Mouse (Mus musculus) small intestine, adult 2 months (tissue): ENCODE results near the gene Zfp36. TPM values are rescaled to one million over a fixed set of nuclear protein-coding genes. Genes with fewer than 3 reads are reported as not detected.

Experiments used
- H3K27ac ChIP-seq: fragments of 200-500 bp; 2 replicates; pipeline ENCODE4 v1.5.1; 2012; ENCODE audit warnings: low read depth, low read length, control low read depth, inconsistent platforms; ENCODE audit not compliant: insufficient read depth
- H3K27me3 ChIP-seq: fragments of 200-500 bp; 2 replicates; pipeline ENCODE4 v1.6.1; 2012; ENCODE audit warnings: mild to moderate bottlenecking, moderate library complexity, low read length, inconsistent platforms; ENCODE audit not compliant: control insufficient read depth, insufficient read depth
- H3K36me3 ChIP-seq: fragments of 200-500 bp; 2 replicates; pipeline ENCODE4 v1.6.1; 2012; ENCODE audit warnings: mild to moderate bottlenecking, low read length, control low read depth, inconsistent platforms; ENCODE audit not compliant: control insufficient read depth, insufficient read depth
- H3K4me1 ChIP-seq: fragments of 200-500 bp; 2 replicates; pipeline ENCODE4 v1.6.1; 2012; ENCODE audit warnings: low read length, inconsistent platforms, mixed read lengths; ENCODE audit not compliant: control insufficient read depth, insufficient read depth, insufficient read length
- H3K4me3 ChIP-seq: fragments of 200-500 bp; 2 replicates; pipeline ENCODE4 v1.5.1; 2012; ENCODE audit warnings: low read depth, mild to moderate bottlenecking, control low read depth, inconsistent platforms, low read length, moderate library complexity
- CTCF ChIP-seq: fragments of 200-500 bp; IDR thresholded peaks from 2 replicates; pipeline ENCODE4 v1.5.1; 2012; ENCODE audit warnings: low read depth, mild to moderate bottlenecking, control low read depth, inconsistent platforms, low read length, moderate library complexity, mixed read lengths; ENCODE audit not compliant: insufficient replicate concordance, insufficient read length; ENCODE audit errors: extremely low read depth
- POLR2A ChIP-seq: fragments of 200-500 bp; IDR thresholded peaks from 2 replicates; pipeline ENCODE4 v1.6.1; 2012; ENCODE audit warnings: low read depth, mild to moderate bottlenecking, control low read depth, inconsistent platforms, low read length, moderate library complexity
- WGBS: fragments of 180-500 bp; shearing (Covaris S2); methylation state at CpG from one replicate; pipeline ENCODE4 v1.1.7; 2018; 5-methylcytosine and 5-hydroxymethylcytosine counted together
- polyA plus RNA-seq: library from polyadenylated mRNA; depleted of rRNA; stranded (reverse); fragments of >200 nt; gene quantifications from 2 replicates; pipeline ENCODE4 v1.2.3, GENCODE M21; 2012

Zfp36 gene
- polyA plus RNA-seq, 1 experiment: 196 TPM

- TF ChIP-seq POLR2A (no peak), CTCF (no peak)
- Histone ChIP-seq H3K27ac (no peak overlapping the region), H3K27me3 (no peaks in the 10 kb centered on the region), H3K4me3 (no peak overlapping the region), H3K4me1 (peaks cover 3% of the 10 kb centered on the region; the same call in 1 of the 2 replicates), H3K36me3 (peaks cover 7% of the 10 kb centered on the region)
- 38% methylated on average over 3 of the region's 3 CpGs for WGBS
Observed at GRCm38 (mm10) chr7:28347746-28348145, 32.3 kb downstream of the Zfp36 start.

GRCm38 (mm10) chr7:28344637-28345036 is 35.4 kb downstream of the Zfp36 start:
- no peaks in the 10 kb centered on the region for H3K27me3 ChIP-seq
- peaks cover 9% of the 10 kb centered on the region for H3K4me1 ChIP-seq
- H3K27ac ChIP-seq: no peak overlapping the region
- no peak overlapping the region for H3K4me3 ChIP-seq
- 0% methylated on average over 4 of the region's 4 CpGs for WGBS
- no peaks in the 10 kb centered on the region for H3K36me3 ChIP-seq
- TF ChIP-seq CTCF (peak; percentile 38; the same call in 1 of the 2 replicates), POLR2A (no peak)

DNA sequence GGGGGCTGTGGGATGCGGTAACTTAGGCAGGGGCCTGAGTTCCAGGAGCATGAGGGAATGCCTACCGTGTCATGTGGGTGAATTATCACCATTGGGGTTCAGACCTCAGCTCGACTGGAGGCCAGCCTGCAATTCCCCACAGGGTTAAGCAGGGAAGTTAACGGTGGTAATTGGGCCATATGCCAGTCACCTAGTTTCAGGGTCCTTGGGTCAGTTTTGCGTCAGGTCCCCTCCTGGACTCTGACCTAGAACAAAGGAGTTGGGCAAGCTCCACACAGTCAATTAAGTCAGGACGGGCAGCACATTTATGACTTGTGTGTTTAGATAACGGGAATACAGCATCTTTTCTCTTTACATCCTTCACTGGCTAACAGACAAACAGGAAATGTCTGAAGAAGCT is 38.7 kb downstream of the Zfp36 start:
- peaks cover 11% of the 10 kb centered on the region for H3K4me1 ChIP-seq
- H3K27me3 ChIP-seq: no peaks in the 10 kb centered on the region
- TF ChIP-seq CTCF (no peak), POLR2A (no peak)
- H3K27ac ChIP-seq: peak overlapping the region; percentile 20; the same call in 1 of the 2 replicates
- 19% methylated on average over 7 of the region's 7 CpGs for WGBS
- no peaks in the 10 kb centered on the region for H3K36me3 ChIP-seq
- no peak overlapping the region for H3K4me3 ChIP-seq

DNA sequence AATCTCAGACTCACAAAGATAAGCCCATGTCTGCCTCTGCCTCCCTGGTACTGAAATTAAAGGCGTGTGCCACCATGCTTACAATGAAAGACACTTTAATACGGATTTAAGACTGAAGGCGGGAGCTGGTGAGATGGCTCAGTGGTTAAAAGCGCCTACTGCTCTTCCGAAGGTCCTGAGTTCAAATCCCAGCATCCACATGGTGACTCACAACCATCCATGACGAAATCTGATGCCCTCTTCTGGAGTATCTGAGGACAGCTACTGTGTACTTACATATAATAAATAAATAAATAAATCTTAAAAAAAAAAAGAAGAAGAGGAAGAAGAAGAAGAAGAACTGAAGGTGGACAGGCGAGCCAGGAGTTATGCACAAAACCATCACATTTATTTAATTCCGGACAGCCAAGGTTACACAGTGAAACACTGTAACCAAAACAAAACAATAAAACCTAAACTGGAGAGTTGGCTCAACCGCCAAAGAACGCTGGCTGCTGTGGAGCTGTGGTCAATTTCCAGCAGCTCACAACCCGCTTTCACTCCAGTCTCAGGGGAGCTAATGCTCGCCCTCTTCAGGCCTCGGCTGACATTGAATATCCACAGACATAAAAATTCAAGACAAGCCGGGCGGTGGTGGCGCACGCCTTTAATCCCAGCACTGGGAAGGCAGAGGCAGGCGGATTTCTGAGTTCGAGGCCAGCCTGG is 40.7 kb downstream of the Zfp36 start:
- TF ChIP-seq CTCF (no peak), POLR2A (no peak)
- 49% methylated on average over 19 of the region's 19 CpGs for WGBS

GRCm38 (mm10) chr7:28338108-28338998 is 41.7 kb downstream of the Zfp36 start, which contains the start of gene Supt5:
Gene Supt5, minus strand, starts transcription at chr7:28338746.
- Histone ChIP-seq H3K4me1 (peaks cover 15% of the 10 kb centered on the region), H3K36me3 (peaks cover 3% of the 10 kb centered on the region; the same call in 1 of the 2 replicates), H3K27ac (peak within 1 kb of the TSS; percentile 97), H3K27me3 (no peaks in the 10 kb centered on the region), H3K4me3 (peak within 1 kb of the TSS; percentile 85)
- WGBS: 1% methylated on average over 77 of the region's 77 CpGs
- no peak for TF ChIP-seq CTCF
- TF ChIP-seq POLR2A: peak; percentile 77

More for the DNA sequence above, 40.7 kb downstream of the Zfp36 start:
- H3K36me3 ChIP-seq: no peaks in the 10 kb centered on the region
- H3K4me1 ChIP-seq: peaks cover 15% of the 10 kb centered on the region
- peak overlapping the region; percentile 97 for H3K27ac ChIP-seq
- H3K4me3 ChIP-seq: no peak overlapping the region
- H3K27me3 ChIP-seq: no peaks in the 10 kb centered on the region

DNA sequence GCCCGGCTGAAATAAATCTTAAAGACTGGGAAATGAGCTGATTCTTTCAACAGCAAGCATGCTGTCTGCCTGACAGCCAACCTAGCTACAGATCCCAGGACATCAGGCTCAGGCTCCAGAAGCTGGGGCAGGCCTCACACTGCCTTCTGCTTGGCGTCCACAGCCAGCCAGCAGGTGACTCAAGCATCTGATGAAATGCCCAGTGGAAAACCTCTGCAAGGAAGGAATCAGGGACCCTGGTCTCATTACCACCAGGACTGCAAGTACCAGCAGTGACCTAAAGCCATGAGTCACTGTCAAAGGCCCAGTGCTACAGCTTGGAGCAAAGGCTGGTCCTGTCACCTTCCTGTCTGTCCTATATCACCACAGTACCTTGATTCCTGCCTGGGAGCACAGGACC is 44.6 kb downstream of the Zfp36 start:
- 85% methylated on average over 2 of the region's 2 CpGs for WGBS
- no peak for TF ChIP-seq POLR2A
- TF ChIP-seq CTCF: no peak
- no peaks in the 10 kb centered on the region for H3K27me3 ChIP-seq

DNA sequence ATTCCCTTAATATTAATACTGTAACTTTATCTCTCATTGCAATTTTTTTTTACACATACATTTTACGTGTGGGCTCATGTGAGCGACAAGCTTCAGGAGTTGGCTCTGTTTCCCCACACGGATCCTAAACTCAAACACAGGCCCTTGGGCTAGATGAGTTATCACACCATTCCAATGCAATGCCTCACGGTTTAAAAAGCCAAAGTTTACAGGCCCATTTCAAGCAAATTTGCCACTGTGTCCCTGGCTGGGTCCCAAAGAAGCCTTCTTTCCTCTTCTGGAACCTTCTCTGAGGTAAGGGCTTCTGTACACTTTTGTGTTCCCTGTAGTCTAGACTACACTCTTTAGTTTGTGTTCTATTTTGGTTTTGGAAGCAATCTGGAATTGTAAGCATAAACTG is 45.5 kb downstream of the Zfp36 start:
- no peak overlapping the region for H3K4me3 ChIP-seq
- no peak for TF ChIP-seq POLR2A
- H3K27ac ChIP-seq: no peak overlapping the region
- WGBS: 73% methylated on average over 4 of the region's 4 CpGs
- peaks cover 21% of the 10 kb centered on the region for H3K36me3 ChIP-seq
- H3K4me1 ChIP-seq: 0 out of 2 replicates have a peak, but pooled peaks cover 6% of the 10 kb centered on the region
- no peaks in the 10 kb centered on the region for H3K27me3 ChIP-seq

More for the DNA sequence above, 44.6 kb downstream of the Zfp36 start:
- H3K4me3 ChIP-seq: no peak overlapping the region
- 0 out of 2 replicates have a peak, but pooled peaks cover 6% of the 10 kb centered on the region for H3K4me1 ChIP-seq
- no peak overlapping the region for H3K27ac ChIP-seq
- peaks cover 12% of the 10 kb centered on the region for H3K36me3 ChIP-seq
